Mouse (Mus musculus): Measurements from ENCODE around the gene Kif1bp.

DNA sequence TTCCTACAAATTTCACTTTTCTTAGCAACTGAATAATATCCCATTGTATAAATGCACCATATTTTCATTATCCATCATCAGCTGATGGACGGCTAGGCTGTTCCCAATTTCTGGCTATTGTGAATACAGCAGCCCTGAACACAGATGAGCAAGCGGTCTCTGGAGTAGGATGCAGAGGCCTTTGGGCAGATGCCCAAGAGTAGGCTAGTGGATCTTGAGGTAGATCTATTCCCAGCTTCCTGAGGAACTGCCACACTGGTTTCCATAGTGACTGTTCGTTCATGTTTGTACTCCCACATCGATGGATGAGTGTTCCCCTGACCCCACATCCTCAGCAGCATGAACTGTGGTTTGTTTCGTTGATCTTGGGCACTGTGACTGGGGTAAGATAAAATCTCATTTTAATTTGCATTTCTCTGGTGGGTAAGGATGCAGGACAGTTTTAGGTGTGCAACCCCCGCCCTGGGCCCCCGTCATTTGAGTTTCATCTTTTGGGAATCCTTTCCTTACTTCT is 27.4 kb downstream of the Kif1bp start:
- TF ChIP-seq CTCF (IDR thresholded peaks at IDR 0.05; ENCODE audit: control insufficient read depth, insufficient read depth, low read length) (no peak), POLR2A (IDR thresholded peaks at IDR 0.05; ENCODE audit: borderline replicate concordance, control insufficient read depth, low read depth, low read length) (no peak)
